Mouse (Mus musculus): ENCODE measurements around the gene Bcl3. TPM values are rescaled to one million over a fixed set of nuclear protein-coding genes. Genes with fewer than 3 reads are reported as not detected.
A peak's percentile ranks its signal among the peaks of the same experiment; 100 is the strongest.

Gene Bcl3
- polyA plus RNA-seq, 1 experiment from 2014 or later = 4.3 TPM

DNA sequence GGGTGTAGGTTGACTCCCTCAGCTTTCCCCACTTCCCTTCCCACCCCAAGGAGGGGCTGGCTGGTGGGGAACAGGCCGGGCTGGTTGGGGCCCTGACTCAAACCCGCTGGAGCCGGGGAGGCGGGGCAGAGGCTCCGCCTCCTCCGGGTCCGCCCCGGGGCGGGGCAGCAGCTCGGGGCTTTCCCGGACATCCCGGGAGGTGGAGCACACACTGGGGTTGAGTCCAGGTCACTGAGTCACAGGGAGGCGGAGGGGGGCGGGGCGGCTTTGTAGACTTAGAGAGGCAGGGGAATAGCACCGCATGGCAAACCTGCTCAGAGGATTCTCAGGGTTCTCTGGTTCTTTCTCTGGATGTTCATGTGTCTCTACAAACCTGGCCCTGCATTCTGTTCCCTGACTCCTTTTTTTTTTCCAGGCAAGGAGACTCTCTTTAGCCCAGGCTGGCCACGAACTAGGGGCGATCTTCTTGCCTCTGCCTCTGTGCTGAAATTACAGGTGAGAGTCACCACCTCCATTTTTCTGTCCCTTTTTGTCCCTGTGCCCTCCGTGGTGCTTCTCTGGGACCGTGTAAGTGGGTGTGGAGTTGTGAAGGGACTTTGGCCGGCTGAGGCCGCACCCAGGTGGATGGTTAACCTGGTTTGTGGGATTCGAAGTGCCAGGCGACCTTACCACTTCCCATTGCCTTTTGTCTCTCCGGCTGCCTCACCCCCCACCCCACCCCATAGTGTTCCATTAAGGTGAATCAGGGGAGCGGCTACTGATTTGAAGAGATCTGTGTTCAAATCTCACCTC is 1.8 kb upstream of the Bcl3 start:
- Histone ChIP-seq H3K27me3 (replicated peaks; ENCODE audit: control insufficient read depth, insufficient read depth, low read length) (peaks cover 13% of the 10 kb centered on the region), H3K9ac (ENCODE audit: low read depth, low read length) (0 out of 2 replicates have a peak overlapping the region, but pooled peaks have one; percentile 25), H3K27ac (replicated peaks; ENCODE audit: low read depth, low read length) (peak overlapping the region; percentile 84), H3K4me1 (ENCODE audit: control insufficient read depth, insufficient read depth, low read length) (peaks cover 23% of the 10 kb centered on the region), H3K4me2 (ENCODE audit: low read depth, low read length) (peak overlapping the region; percentile 24), H3K4me3 (ENCODE audit: low read depth, low read length) (no peak overlapping the region; the same call in 1 of the 2 replicates), H3K9me3 (ENCODE audit: control insufficient read depth, low read length) (peaks cover 5% of the 10 kb centered on the region; the same call in 1 of the 2 replicates), H3K36me3 (ENCODE audit: control insufficient read depth, insufficient read depth, low read length) (no peaks in the 10 kb centered on the region)
- WGBS = 37% methylated on average over 16 of the region's 26 CpGs
- ATAC-seq (ENCODE audit: low read depth) (peak; percentile 94), DNase-seq (ENCODE audit: low spot score) (peak; percentile 95)

DNA sequence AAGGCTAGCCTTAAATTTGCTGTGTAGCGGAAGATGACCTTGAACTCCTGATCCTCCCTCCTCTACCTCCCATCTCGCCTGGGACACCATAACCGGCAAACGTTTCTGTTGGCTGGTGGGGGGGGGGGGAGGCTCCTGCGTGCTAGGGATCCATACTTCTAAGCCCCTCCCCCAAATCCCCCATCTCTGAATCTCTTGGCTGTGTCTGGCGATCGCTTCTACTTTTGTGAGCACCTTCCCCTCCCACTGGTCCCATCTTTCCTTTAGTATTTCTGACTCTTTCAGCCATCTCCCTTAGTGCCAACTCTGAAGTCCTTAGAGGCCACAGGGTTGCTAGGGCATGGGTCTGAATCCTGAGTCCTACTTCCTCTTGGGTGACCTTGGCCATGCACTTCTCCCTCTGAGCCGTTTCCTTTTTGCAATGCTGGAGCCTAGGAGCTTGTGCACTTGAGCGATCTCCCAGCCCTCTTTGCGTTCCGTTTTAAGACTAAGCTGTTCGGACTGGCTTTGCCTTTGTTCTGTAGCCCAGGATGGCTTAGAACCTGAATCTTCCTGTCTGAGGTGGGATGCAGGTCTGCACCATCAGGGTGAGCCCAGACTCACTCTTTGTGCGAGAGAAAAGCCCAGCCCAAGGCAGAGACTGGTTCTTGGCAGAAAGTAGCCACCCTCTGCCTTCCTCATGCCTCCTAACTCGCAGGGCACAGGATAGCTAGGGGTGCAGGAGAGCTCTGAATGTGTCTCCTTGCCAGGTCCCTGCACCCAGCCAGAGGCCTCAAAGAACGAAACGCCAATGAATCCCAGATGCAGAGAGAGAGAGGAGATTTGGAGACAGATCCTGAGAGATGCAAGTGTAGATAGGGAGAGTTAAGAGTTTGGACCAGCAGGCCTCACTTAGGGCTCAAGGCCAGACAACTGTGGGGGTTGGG is 949 bp upstream of the Bcl3 start:
- no peak; the same call in none of the 2 replicates for ATAC-seq (ENCODE audit: low read depth)
- peaks cover 13% of the 10 kb centered on the region for H3K27me3 ChIP-seq (replicated peaks; ENCODE audit: control insufficient read depth, insufficient read depth, low read length)
- peaks cover 5% of the 10 kb centered on the region; the same call in 1 of the 2 replicates for H3K9me3 ChIP-seq (ENCODE audit: control insufficient read depth, low read length)
- H3K27ac ChIP-seq (replicated peaks; ENCODE audit: low read depth, low read length) = peak overlapping the region; percentile 84
- H3K36me3 ChIP-seq (ENCODE audit: control insufficient read depth, insufficient read depth, low read length) = no peaks in the 10 kb centered on the region
- H3K4me1 ChIP-seq (ENCODE audit: control insufficient read depth, insufficient read depth, low read length) = peaks cover 23% of the 10 kb centered on the region
- H3K4me3 ChIP-seq (ENCODE audit: low read depth, low read length) = no peak overlapping the region
- H3K4me2 ChIP-seq (ENCODE audit: low read depth, low read length) = peak overlapping the region; percentile 79
- 20% methylated on average over 16 of the region's 16 CpGs for WGBS
- H3K9ac ChIP-seq (ENCODE audit: low read depth, low read length) = no peak overlapping the region
- DNase-seq (ENCODE audit: low spot score) = no peak

DNA sequence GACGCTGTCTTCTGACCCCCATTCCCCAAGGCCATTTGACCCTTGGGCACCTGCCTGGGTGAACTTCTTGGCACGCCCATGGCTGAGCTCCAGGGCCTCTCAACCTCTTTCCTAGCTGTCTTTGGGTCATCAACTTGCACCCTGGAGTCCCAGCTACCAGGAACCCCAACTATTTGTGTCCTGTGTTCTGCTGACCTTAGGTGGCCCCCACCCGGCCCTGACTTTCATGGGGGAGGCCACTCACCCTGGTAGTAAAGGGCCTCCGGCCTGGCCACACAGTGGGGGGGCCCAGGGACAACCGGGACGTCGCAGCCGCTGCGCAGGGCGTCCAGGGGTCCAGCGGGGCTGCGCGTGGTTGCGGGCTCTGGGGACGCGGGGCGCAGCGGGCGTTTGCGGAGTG is 377 bp downstream of the Bcl3 start:
- 16% methylated on average over 5 of the region's 20 CpGs for WGBS
- peaks cover 35% of the 10 kb centered on the region for H3K4me1 ChIP-seq (ENCODE audit: control insufficient read depth, insufficient read depth, low read length)
- ATAC-seq (ENCODE audit: low read depth) (no peak), DNase-seq (ENCODE audit: low spot score) (no peak)
- no peaks in the 10 kb centered on the region for H3K36me3 ChIP-seq (ENCODE audit: control insufficient read depth, insufficient read depth, low read length)
- H3K27ac ChIP-seq (replicated peaks; ENCODE audit: low read depth, low read length) = 0 out of 2 replicates have a peak overlapping the region, but pooled peaks have one; percentile 21
- H3K27me3 ChIP-seq (replicated peaks; ENCODE audit: control insufficient read depth, insufficient read depth, low read length) = peaks cover 13% of the 10 kb centered on the region
- peak overlapping the region; percentile 44 for H3K4me3 ChIP-seq (ENCODE audit: low read depth, low read length)
- peak overlapping the region; percentile 79 for H3K4me2 ChIP-seq (ENCODE audit: low read depth, low read length)
- peaks cover 5% of the 10 kb centered on the region; the same call in 1 of the 2 replicates for H3K9me3 ChIP-seq (ENCODE audit: control insufficient read depth, low read length)
- peak overlapping the region; percentile 71 for H3K9ac ChIP-seq (ENCODE audit: low read depth, low read length)

DNA sequence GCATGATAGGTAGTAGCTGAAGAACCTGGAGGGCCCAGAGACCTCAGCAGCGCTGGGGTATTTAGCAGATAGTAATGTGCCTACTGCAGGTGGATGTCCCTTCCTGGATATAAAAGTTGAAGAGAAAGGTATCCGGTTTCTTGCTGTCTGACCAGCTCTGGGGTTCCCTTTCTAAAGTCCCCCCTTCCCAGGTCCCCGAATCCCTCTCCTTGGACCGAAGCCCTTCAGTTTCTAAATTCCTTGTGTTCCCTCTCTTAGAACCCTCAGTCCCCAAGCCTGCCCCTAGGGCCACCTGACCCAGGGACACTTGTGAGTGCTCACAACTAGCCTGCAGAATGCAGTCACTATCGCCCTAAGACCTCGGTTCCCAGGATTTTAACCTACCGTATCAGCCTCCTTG is 937 bp downstream of the Bcl3 start:
- H3K27me3 ChIP-seq (replicated peaks; ENCODE audit: control insufficient read depth, insufficient read depth, low read length) = peaks cover 13% of the 10 kb centered on the region
- no peak overlapping the region for H3K27ac ChIP-seq (replicated peaks; ENCODE audit: low read depth, low read length)
- H3K4me2 ChIP-seq (ENCODE audit: low read depth, low read length) = peak overlapping the region; percentile 79; the same call in 1 of the 2 replicates
- no peaks in the 10 kb centered on the region for H3K36me3 ChIP-seq (ENCODE audit: control insufficient read depth, insufficient read depth, low read length)
- ATAC-seq (ENCODE audit: low read depth) = no peak
- WGBS = 65% methylated on average over 7 of the region's 7 CpGs
- H3K9ac ChIP-seq (ENCODE audit: low read depth, low read length) = no peak overlapping the region
- H3K4me1 ChIP-seq (ENCODE audit: control insufficient read depth, insufficient read depth, low read length) = peaks cover 41% of the 10 kb centered on the region
- peaks cover 5% of the 10 kb centered on the region; the same call in 1 of the 2 replicates for H3K9me3 ChIP-seq (ENCODE audit: control insufficient read depth, low read length)
- DNase-seq (ENCODE audit: low spot score) = no peak
- H3K4me3 ChIP-seq (ENCODE audit: low read depth, low read length) = peak overlapping the region; percentile 44

DNA sequence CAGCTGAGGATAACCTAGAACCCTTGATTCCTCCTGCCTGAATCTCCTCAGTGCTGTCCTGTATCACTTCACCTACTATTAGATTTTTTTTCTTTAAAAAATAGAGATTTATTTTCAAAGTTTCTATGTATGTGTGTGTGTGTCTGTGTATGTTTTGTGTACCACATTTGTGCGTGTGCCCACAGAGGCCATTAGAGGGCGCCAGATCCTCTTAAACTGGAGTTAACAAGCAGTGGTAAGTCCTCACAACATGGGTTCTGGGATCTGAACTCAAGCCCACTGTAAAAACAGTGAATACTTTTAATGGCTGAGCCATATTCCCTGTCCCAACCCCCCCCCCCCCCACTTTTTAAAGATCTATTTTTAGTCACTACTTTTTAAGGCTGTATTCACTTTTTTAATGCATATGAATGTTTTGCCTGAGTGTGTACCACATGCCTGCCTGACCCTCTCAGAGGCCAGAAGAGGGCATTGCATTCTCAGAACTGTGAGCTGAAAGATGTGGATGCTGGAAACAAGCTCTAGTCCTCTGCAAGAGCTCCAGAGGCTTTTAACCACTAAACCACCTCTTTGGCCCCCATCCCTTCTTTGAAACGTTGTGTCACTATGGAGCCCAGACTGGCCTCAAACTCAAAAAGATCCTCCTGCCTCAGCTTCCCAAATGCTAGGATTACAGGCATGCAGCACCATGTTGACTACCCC is 2.1 kb downstream of the Bcl3 start:
- Histone ChIP-seq H3K4me2 (ENCODE audit: low read depth, low read length) (no peak overlapping the region), H3K4me3 (ENCODE audit: low read depth, low read length) (no peak overlapping the region), H3K9me3 (ENCODE audit: control insufficient read depth, low read length) (peaks cover 5% of the 10 kb centered on the region; the same call in 1 of the 2 replicates), H3K27ac (replicated peaks; ENCODE audit: low read depth, low read length) (no peak overlapping the region), H3K9ac (ENCODE audit: low read depth, low read length) (no peak overlapping the region), H3K27me3 (replicated peaks; ENCODE audit: control insufficient read depth, insufficient read depth, low read length) (peaks cover 13% of the 10 kb centered on the region), H3K4me1 (ENCODE audit: control insufficient read depth, insufficient read depth, low read length) (peaks cover 44% of the 10 kb centered on the region), H3K36me3 (ENCODE audit: control insufficient read depth, insufficient read depth, low read length) (no peaks in the 10 kb centered on the region)
- no peak for ATAC-seq (ENCODE audit: low read depth)
- no peak for DNase-seq (ENCODE audit: low spot score)
- 68% methylated on average over 3 of the region's 3 CpGs for WGBS

DNA sequence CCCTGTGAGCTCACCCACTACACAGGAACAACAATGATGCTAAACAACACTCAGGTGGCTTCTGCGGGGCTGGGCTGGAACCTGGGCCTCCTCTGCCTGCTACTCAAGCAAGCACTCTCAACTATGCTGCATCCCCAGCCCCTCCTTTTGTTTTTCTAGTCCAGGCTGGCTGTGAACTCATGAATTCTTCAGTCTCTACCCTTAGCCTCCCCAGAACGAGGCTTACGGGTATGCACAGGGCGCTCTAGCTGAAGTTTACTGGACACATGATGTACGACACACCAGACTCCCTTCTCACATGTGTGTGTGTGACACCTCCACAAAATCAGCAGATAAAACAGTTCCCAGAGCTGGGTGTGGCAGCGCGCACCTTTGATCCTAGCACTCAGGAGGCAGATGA is 3.7 kb downstream of the Bcl3 start:
- Histone ChIP-seq H3K27me3 (replicated peaks; ENCODE audit: control insufficient read depth, insufficient read depth, low read length) (peaks cover 13% of the 10 kb centered on the region), H3K27ac (replicated peaks; ENCODE audit: low read depth, low read length) (no peak overlapping the region), H3K9me3 (ENCODE audit: control insufficient read depth, low read length) (peaks cover 5% of the 10 kb centered on the region; the same call in 1 of the 2 replicates), H3K36me3 (ENCODE audit: control insufficient read depth, insufficient read depth, low read length) (no peaks in the 10 kb centered on the region), H3K9ac (ENCODE audit: low read depth, low read length) (no peak overlapping the region), H3K4me3 (ENCODE audit: low read depth, low read length) (no peak overlapping the region), H3K4me1 (ENCODE audit: control insufficient read depth, insufficient read depth, low read length) (peaks cover 34% of the 10 kb centered on the region), H3K4me2 (ENCODE audit: low read depth, low read length) (no peak overlapping the region)
- 77% methylated on average over 7 of the region's 7 CpGs for WGBS
- ATAC-seq (ENCODE audit: low read depth) = no peak
- DNase-seq (ENCODE audit: low spot score) = no peak

DNA sequence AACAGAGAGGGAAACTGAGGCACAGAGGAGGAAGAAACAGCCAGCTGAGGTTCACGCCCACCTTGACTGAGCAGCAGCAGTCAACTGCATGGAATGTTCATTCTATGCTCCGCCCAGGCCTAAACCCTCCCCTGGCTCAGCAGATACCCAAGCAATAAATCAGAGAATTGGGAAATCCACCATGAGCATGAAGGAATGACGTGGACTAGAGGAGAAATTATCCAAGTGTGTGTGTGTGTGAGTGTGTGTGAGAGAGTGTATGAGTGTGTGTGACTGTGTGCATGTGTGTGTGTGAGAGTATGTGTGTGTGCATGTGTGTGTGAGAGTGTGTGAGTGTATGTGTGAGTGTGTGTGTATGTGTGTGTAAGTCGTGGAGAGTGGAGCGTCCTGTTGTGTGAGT is 4.1 kb downstream of the Bcl3 start:
- Histone ChIP-seq H3K36me3 (ENCODE audit: control insufficient read depth, insufficient read depth, low read length) (no peaks in the 10 kb centered on the region), H3K4me1 (ENCODE audit: control insufficient read depth, insufficient read depth, low read length) (peaks cover 31% of the 10 kb centered on the region), H3K4me2 (ENCODE audit: low read depth, low read length) (no peak overlapping the region), H3K9me3 (ENCODE audit: control insufficient read depth, low read length) (peaks cover 5% of the 10 kb centered on the region; the same call in 1 of the 2 replicates), H3K27ac (replicated peaks; ENCODE audit: low read depth, low read length) (no peak overlapping the region), H3K27me3 (replicated peaks; ENCODE audit: control insufficient read depth, insufficient read depth, low read length) (peaks cover 13% of the 10 kb centered on the region), H3K9ac (ENCODE audit: low read depth, low read length) (no peak overlapping the region), H3K4me3 (ENCODE audit: low read depth, low read length) (no peak overlapping the region)
- 72% methylated on average over 5 of the region's 5 CpGs for WGBS
- DNase-seq (ENCODE audit: low spot score) = no peak
- ATAC-seq (ENCODE audit: low read depth) = no peak
